Mouse (Mus musculus) lung, embryonic 16.5 days (tissue): Measurements from ENCODE around the gene Calr4. TPM values are rescaled to one million over a fixed set of nuclear protein-coding genes. Genes with fewer than 3 reads are reported as not detected.

ENCODE experiments used
- ATAC-seq: fragments of 200-750 bp; cut with Nextera tagmentation; 2 replicates; pipeline ENCODE4 v1.8.0; 2017; ENCODE audit warnings: low read depth, mild to moderate bottlenecking, moderate library complexity
- H3K27ac ChIP-seq: fragments of 300-500 bp; sonication (generic); 2 replicates; pipeline ENCODE4 v1.5.1; 2014; ENCODE audit warnings: mild to moderate bottlenecking, control low read depth, low read length
- H3K27me3 ChIP-seq: fragments of 300-500 bp; sonication (generic); 2 replicates; pipeline ENCODE4 v1.6.1; 2014; ENCODE audit warnings: low read depth, low read length, mixed read lengths; ENCODE audit not compliant: control insufficient read depth, insufficient read depth
- H3K36me3 ChIP-seq: fragments of 300-500 bp; sonication (generic); 2 replicates; pipeline ENCODE4 v1.6.1; 2014; ENCODE audit warnings: low read length; ENCODE audit not compliant: control insufficient read depth, insufficient read depth
- H3K4me1 ChIP-seq: fragments of 300-500 bp; sonication (generic); replicated peaks from 2 replicates; pipeline ENCODE4 v1.6.1; 2014; ENCODE audit warnings: low read length, mixed read lengths; ENCODE audit not compliant: control insufficient read depth, insufficient read depth
- H3K4me2 ChIP-seq: fragments of 300-500 bp; sonication (generic); 2 replicates; pipeline ENCODE4 v1.6.1; 2014; ENCODE audit warnings: low read depth, low read length, control low read depth
- H3K4me3 ChIP-seq: fragments of 300-500 bp; sonication (generic); 2 replicates; pipeline ENCODE4 v1.5.1; 2014; ENCODE audit warnings: mild to moderate bottlenecking, low read length, control low read depth
- H3K9ac ChIP-seq: fragments of 300-500 bp; sonication (generic); 2 replicates; pipeline ENCODE4 v1.6.1; 2014; ENCODE audit warnings: low read length, control low read depth
- H3K9me3 ChIP-seq: fragments of 300-500 bp; sonication (generic); 2 replicates; pipeline ENCODE4 v1.6.1; 2016; ENCODE audit warnings: low read length; ENCODE audit not compliant: control insufficient read depth
- WGBS: fragments of 180-500 bp; shearing (Covaris S2); extraction: QIAGEN DNeasy Blood & Tissue Kit; methylation state at CpG from one replicate; pipeline ENCODE4 v1.1.7; 2014; 5-methylcytosine and 5-hydroxymethylcytosine counted together
- polyA plus RNA-seq: library from polyadenylated mRNA; unstranded; fragments of >200 nt; fragmentation: Nextera tagmentation; extraction: Ambion mirVana; gene quantifications from 2 replicates; pipeline ENCODE4 v1.2.1, GENCODE M21; 2015

Calr4 gene
- polyA plus RNA-seq, 1 experiment from 2014 or later: 0.18 TPM

DNA sequence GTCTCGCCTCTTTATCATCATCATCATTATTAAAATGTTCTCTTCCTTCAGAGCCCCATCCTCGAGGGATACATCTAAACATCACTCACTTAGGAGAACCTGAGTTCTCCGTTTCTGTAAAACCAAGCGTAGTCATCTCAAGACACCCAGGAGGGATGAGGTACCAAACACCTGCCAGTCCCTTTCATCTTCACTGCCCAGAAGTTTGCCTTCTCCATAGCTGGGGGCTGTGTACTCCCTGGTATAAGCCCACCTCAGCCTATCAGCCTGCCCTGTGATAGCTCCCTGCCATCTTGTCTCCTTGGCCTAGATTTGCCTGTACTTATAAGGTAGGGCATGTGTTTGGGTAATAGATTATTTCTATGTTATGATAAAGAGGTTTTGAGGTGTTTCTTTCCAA, 46.9 kb downstream of the Calr4 start:
- peak overlapping the region; percentile 93 for H3K4me3 ChIP-seq
- no peak for ATAC-seq
- H3K9me3 ChIP-seq: no peaks in the 10 kb centered on the region
- no peaks in the 10 kb centered on the region for H3K36me3 ChIP-seq
- peak overlapping the region; percentile 70 for H3K4me2 ChIP-seq
- H3K4me1 ChIP-seq: peaks cover 18% of the 10 kb centered on the region
- no peak overlapping the region for H3K27ac ChIP-seq
- H3K27me3 ChIP-seq: no peaks in the 10 kb centered on the region
- H3K9ac ChIP-seq: peak overlapping the region; percentile 90
- WGBS: 15% methylated on average over 4 of the region's 4 CpGs

DNA sequence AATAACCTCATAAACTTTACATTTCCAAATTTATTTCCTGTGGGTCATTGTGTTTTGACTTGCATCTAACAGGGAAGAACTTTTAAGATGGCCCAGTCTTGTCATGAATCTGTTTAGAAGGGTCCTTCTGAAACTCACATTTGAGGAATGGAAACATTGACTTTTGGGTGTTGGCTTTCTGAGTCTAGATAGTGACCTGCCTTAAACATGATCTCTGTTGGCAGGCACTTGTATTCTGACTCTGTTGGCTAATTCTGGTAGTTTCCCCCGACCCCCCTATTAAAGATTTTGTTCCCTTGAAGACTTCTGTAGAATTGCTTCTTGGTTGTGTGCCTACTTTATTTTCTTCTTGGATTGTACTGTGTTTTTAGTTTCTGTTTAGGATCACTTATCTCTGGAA, 47.7 kb downstream of the Calr4 start:
- Histone ChIP-seq H3K36me3 (no peaks in the 10 kb centered on the region), H3K9ac (no peak overlapping the region), H3K27me3 (no peaks in the 10 kb centered on the region), H3K4me1 (peaks cover 18% of the 10 kb centered on the region), H3K9me3 (no peaks in the 10 kb centered on the region), H3K27ac (no peak overlapping the region), H3K4me2 (peak overlapping the region; percentile 36), H3K4me3 (no peak overlapping the region)
- ATAC-seq: no peak
- 82% methylated on average over 1 of the region's 1 CpGs for WGBS

DNA sequence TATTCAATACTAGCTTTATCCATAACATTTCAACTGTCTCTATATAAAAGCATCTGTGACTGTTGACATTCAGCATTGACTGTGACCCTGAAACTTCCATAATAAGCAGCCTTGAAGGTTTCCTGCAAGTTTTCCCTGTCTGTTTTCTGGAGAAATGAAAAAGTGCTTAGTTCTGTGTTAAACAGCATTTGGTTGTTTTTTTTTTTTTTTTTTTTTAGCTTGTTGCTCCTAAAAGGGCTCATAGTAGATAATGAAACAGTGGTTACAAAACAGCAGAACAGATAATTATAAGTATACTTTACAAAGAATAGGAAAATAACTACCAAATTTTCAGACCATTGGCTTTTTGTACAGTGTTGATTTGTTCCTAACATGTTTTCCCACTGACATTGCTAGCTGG, 60.3 kb downstream of the Calr4 start:
- Histone ChIP-seq H3K27me3 (no peaks in the 10 kb centered on the region), H3K27ac (no peak overlapping the region), H3K4me1 (no peaks in the 10 kb centered on the region), H3K4me2 (no peak overlapping the region), H3K9me3 (no peaks in the 10 kb centered on the region), H3K9ac (no peak overlapping the region), H3K4me3 (no peak overlapping the region), H3K36me3 (no peaks in the 10 kb centered on the region)
- ATAC-seq: no peak

DNA sequence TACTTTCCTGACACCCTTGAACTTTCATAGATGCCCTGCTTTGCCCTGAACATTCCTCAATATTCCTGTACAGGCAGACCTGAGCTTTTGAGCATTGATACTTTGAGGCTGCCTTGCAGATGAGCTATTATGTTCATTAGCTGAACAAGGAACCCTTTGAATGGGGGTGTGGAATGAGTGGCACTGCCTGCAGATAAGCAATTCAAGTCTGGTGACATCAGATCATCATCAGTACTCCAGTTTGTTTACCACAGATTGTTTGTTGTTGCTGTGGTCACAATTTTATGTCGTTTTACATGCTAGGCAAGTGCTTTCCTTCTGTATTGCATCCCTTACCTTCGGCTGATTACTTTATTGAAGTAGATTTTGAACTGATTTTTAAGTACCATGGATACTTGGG, 62.2 kb downstream of the Calr4 start:
- WGBS: 65% methylated on average over 2 of the region's 2 CpGs
- Histone ChIP-seq H3K36me3 (no peaks in the 10 kb centered on the region), H3K4me3 (no peak overlapping the region), H3K4me2 (no peak overlapping the region), H3K9me3 (no peaks in the 10 kb centered on the region), H3K27ac (no peak overlapping the region), H3K27me3 (no peaks in the 10 kb centered on the region), H3K4me1 (no peaks in the 10 kb centered on the region), H3K9ac (no peak overlapping the region)
- no peak for ATAC-seq

DNA sequence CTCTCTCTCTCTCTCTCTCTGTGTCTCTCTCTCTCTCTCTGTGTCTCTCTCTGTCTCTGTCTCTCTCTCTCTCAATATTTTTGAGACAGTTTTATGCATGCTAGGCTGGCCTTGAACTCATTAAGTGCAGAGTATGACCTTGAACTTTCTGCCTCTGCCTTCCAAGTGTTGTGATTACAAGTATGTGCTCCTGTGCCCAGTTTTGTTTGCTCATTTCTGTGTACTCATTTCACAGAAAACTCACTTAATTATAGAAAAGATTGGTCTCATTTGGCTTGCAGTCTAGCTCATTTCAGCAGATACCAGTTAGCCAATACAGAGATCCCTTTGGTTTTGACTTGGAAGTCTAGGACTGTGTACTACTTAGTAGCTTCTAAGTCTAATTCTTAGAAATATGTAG, 64.9 kb downstream of the Calr4 start:
- no peaks in the 10 kb centered on the region for H3K36me3 ChIP-seq
- no peaks in the 10 kb centered on the region for H3K27me3 ChIP-seq
- H3K9me3 ChIP-seq: no peaks in the 10 kb centered on the region
- no peak for ATAC-seq
- H3K4me2 ChIP-seq: no peak overlapping the region
- H3K4me3 ChIP-seq: no peak overlapping the region
- H3K27ac ChIP-seq: no peak overlapping the region
- no peaks in the 10 kb centered on the region for H3K4me1 ChIP-seq
- no peak overlapping the region for H3K9ac ChIP-seq

Other genes starting within 250 kb of the Calr4 start
- gene Nrd1, start 233.8 kb upstream of the Calr4 start, polyA plus RNA-seq: 57.4 and 62.7 TPM in 2 replicates
- gene Osbpl9, start 32.2 kb upstream of the Calr4 start, polyA plus RNA-seq: 76.0 and 80.0 TPM in 2 replicates
- gene Eps15, start 45.8 kb downstream of the Calr4 start, polyA plus RNA-seq: 42.8 and 47.8 TPM in 2 replicates
- gene Ttc39a, start 172.1 kb downstream of the Calr4 start, polyA plus RNA-seq: 7.3 and 7.8 TPM in 2 replicates